Mouse (Mus musculus): ENCODE measurements at regions not wholly inside any gene's neighbourhood (a gene's known extent, or its start where the extent isn't known, plus 50 kb on each side); places are given as distances from the start of the nearest gene placed in this dataset.

GRCm38 (mm10) chr3:137563541-137564080 lies 57.8 kb upstream of the Ddit4l start:
- no peak for DNase-seq

DNA sequence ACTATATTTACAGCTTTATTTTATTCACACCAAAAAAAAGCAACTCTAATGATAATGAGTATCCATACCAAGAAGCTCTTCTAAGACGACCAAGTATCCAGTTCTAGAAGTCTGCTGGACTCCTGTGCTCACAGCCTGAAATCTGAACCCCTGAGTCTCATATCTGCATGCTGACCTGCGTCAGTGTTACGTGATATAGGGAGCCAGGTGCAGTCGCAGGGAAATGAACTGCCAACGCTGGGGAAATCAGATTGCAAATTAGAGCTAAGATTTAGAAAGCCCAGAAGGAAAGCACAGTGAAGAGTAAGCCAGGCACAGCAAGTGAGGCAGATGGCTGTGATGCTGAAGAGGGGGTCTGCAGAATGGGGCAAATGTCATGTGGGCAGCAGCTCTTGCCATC lies 57.1 kb upstream of the Ddit4l start:
- DNase-seq: peak; percentile 19

GRCm38 (mm10) chr3:137568580-137569313 lies 52.7 kb upstream of the Ddit4l start:
- no peak for DNase-seq
